Mouse (Mus musculus) left cerebral cortex, postnatal 4 days (tissue): ENCODE results near the gene H2-K1. TPM values are rescaled to one million over a fixed set of nuclear protein-coding genes. Genes with fewer than 3 reads are reported as not detected.

Experiments used
- DNase-seq: peaks from one replicate; pipeline ENCODE4 v3.0.0-alpha.2; 2022
- intact Hi-C: fragments of 180-260 bp; cut with DNase I; formaldehyde crosslinking; loops from one replicate; pipeline ENCODE4 v1.15.1; 2025
- total RNA-seq, 2 experiments: library from RNA; stranded (reverse); gene quantifications; 2 replicates each; pipeline ENCODE4 v1.2.3; 2021

H2-K1 gene
- 10 to 100 TPM in 1 of 2 experiments, 1 to 10 TPM in 1; 8.2 to 13.8 TPM for total RNA-seq

DNA sequence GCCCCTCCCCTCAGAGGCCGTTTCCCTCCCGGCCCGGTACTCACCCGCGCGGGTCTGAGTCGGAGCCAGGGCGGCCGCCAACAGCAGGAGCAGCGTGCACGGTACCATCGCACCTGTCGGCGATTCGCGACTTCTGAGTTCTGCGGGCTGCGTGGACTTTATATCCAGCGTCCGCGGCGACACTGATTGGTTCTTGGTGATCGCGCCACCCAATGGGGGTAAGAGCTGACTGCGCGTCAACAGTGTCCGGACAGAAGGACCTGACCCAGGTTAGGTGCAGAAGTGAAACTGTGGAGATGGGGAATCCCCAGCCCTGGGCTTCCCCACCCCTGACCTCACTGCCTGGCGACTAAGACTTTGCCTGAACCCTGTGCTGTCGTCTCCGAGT, at the start of gene H2-K1:
H2-K1 (minus strand) TSS at position 198 of the 388 bp plus-strand sequence.
- DNase-seq, result peak; percentile 60
- intact Hi-C loops, result no loop called here

- DNase-seq, result no peak
- intact Hi-C loops, result no loop called here
Measured at GRCm38 (mm10) chr17:34047404-34048050, 47.4 kb upstream of the H2-K1 start.

DNA sequence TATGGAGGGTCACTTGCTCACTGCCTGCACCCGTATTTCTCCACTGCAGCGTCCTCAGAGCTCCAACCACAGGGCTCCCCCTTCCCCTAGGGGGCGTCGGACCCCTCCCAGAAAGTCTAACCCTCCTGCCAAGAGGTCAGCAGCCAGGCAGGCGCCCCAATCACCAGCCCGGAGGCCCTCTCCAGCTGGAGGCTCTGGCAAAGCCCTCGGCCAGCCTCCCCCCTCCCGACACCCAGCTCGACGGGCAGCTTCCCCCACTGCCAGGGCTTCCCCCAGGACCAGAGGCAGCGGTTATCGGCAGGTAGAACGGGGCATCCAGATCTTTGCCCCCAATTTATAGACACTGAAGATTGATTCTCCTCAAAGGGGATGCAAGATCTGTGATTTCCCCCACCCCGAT, 45.8 kb upstream of the H2-K1 start:
- intact Hi-C loops, result no loop called here
- DNase-seq, result no peak

DNA sequence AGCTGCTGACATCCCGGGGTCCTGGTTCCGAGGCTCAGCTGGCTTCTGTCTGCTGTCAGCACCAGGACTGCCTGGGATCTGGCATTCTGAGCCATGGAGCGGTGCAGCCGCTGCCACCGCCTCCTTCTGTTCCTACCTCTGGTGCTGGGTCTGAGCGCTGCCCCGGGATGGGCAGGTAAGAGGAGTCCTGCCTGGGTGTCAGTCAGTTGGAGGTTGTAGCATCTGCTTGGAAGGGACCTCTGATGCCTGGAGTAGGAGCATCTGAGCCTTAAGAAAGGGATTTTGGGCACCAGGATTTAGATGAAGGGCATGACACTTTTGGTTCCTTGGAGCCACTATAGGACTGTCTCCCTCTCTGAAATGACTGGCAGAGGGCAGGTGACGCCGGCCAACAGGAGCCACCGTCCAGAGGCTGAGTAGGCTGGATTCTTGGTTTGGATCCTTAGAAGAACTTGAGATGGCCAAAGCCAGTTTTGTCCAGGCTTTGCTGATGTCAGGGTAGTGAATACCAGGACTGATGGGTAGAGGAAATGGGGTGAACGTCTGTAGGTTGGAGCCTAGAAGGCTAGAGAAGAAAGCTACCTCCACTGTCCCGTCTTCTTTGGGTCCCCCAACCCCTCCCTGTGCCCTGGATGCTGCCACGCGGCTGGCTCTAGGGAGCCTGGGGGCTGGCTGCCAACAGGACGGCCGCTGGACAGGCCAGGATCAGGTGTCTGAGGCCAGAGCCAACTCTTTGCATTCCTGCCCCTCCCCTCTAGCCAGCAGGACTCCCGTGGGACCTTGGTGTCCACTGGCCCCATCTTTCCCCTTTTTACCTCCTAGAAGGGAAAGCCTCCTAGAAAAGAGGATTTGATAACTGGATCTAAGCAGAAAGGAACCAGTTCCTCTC, 39.7 kb upstream of the H2-K1 start:
- peak; percentile 59 for DNase-seq
- intact Hi-C loops, result loop anchor here (5.0 kb wide), 1 partner anchor 77 kb away; the partner anchor contains the start of gene H2-DMa

GRCm38 (mm10) chr17:34038878-34039561, 38.9 kb upstream of the H2-K1 start, which contains the start of gene Col11a2:
Gene Col11a2 (plus strand): TSS chr17:34039437.
- intact Hi-C loops, result loop anchor here (5.0 kb wide), 1 partner anchor 78 kb away; the partner anchor contains the start of gene H2-DMa
- DNase-seq, result no peak

GRCm38 (mm10) chr17:34038440-34038839, 38.3 kb upstream of the H2-K1 start:
- intact Hi-C loops, result loop anchor here (5.0 kb wide), 1 partner anchor 79 kb away; the partner anchor contains the start of gene H2-DMa

DNA sequence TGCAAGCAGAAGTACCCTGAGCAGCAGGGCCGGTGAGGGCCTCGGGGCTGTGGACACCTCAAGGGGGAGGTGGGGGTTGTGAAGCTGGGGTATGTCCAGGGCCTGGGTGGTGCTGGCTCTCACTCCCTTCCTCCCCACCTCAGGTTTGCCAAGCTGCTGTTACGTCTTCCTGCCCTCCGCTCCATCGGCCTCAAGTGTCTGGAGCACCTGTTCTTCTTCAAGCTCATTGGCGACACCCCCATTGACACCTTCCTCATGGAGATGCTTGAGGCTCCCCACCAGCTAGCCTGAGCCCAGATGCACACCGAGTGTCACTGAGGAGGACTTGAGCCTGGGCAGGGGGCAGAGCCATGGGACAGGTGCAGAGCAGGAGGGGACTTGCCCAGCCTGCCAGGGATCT, 37.1 kb upstream of the H2-K1 start:
- DNase-seq, result no peak
- intact Hi-C loops, result loop anchor here (5.0 kb wide), 1 partner anchor 80 kb away; the partner anchor contains the start of gene H2-DMa

More at GRCm38 (mm10) chr17:34038440-34038839, 38.3 kb upstream of the H2-K1 start:
- DNase-seq, result peak; percentile 63

DNA sequence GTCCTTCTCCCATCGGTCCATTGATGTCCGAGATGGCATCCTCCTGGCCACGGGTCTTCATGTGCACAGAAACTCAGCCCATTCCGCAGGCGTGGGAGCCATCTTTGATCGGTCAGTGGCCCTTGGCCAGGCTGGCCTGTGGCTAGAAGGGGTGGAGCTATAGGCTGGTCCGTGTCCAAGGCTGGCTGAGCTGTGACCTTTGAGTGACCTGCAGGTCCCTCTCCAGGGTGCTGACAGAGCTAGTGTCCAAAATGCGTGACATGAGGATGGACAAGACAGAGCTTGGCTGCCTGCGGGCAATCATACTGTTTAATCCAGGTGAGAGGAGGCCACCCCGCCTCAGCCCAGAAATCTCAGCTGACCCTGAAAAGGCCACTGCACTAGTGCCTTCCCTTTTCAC, 36.5 kb upstream of the H2-K1 start:
- intact Hi-C loops, result loop anchor here (5.0 kb wide), 1 partner anchor 81 kb away; the partner anchor contains the start of gene H2-DMa
- DNase-seq, result no peak

DNA sequence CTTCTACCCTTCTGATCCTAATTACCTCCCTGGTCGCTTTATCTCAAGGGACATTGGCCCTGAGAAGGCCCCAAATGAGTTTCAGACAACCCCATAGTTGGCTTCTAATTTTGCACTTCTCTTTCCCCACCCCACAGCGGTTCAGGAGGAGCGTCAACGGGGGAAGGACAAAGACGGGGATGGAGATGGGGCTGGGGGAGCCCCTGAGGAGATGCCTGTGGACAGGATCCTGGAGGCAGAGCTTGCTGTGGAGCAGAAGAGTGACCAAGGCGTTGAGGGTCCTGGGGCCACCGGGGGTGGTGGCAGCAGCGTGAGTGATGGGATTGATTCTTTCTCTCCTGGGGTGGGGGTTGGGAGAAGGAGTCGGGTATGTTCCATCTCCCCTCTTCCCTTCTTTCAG, 35.4 kb upstream of the H2-K1 start:
- intact Hi-C loops, result loop anchor here (5.0 kb wide), 1 partner anchor 82 kb away; the partner anchor contains the start of gene H2-DMa

GRCm38 (mm10) chr17:34034064-34034463, 33.9 kb upstream of the H2-K1 start:
- intact Hi-C loops, result loop anchor here (5.0 kb wide), 1 partner anchor 563 kb away; the partner anchor contains the start of gene Ager
- peak; percentile 62 for DNase-seq

More for the DNA sequence above, 35.4 kb upstream of the H2-K1 start:
- DNase-seq, result no peak

GRCm38 (mm10) chr17:34033441-34033840, 33.3 kb upstream of the H2-K1 start:
- intact Hi-C loops, result loop anchor here (5.0 kb wide), 1 partner anchor 564 kb away; the partner anchor contains the start of gene Ager
- peak; percentile 38 for DNase-seq

DNA sequence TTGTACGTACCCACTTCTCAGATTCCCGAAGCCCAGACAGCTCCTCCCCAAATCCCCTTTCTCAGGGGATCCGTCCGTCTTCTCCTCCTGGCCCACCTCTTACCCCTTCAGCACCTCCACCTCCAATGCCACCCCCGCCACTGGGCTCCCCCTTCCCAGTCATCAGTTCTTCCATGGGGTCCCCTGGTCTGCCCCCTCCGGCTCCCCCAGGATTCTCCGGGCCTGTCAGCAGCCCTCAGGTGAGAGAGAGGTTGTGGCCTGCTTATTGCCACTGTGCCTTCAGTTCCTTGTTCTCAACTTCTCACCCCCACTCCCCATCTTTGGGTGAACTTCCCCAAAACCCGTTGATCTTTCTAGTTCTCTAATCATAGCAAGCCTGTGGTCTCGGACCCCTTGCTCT, 32.7 kb upstream of the H2-K1 start:
- intact Hi-C loops, result loop anchor here (5.0 kb wide), 1 partner anchor 564 kb away; the partner anchor contains the start of gene Ager
- peak; percentile 32 for DNase-seq

DNA sequence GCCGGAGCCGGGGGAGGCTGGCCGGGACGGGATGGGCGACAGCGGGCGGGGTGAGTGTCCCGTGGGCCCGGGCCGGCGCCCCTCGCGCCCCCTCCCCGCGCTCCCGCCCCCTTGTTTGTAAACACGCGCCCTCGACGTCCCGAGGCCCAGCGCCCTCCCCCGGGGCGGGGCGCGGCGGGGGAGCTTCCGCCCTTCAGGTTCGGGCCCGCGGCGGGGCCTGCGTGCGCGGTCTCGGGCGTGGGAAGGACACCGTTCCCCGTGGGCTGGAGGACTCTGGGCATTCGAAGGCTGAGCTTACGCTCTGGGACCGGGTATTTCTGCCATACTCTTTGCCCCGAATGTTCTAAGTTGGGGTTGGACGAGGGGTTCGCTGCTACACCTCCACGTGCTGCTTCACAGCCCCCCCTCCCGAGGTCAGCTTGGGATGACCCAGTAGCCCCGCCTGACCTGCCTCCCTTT, 32.1 kb upstream of the H2-K1 start:
- DNase-seq, result no peak

DNA sequence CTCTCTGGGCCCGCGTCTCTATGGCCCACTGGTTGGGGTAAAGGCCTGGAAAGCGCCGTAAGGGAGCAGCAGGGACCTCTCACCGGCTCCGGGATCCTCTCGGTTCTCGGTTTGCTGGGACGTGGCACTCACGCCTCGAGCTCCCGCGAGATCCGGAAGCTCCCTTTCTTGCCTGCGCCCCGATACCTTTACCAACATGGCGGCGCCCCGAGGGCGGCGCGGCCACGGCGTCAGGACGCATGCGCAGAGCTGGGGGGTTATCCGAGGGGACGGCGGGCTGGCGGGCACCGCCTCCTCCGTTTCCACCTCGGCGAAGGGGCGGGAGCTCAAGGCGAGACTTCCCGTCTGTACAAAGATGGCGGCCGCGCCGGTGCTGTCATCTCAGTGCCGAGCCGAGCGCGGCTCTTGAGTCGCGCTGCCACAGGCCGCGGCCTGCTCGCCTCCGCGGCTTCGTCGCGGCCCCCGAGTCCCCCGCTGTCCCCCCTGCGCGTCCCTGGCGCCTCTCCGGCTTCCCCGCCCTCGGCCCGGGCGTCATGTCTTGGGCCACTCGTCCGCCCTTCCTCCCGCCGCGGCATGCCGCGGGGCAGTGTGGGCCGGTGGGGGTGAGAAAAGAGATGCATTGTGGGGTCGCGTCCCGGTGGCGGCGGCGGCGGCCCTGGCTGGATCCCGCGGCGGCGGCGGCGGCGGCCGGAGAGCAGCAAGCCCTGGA, 31.5 kb upstream of the H2-K1 start, which contains the start of the genes Slc39a7 and Rxrb:
Slc39a7 (minus strand) TSS at position 218 of the 709 bp plus-strand sequence.
Rxrb (plus strand) TSS at position 348 of the 709 bp plus-strand sequence.
- intact Hi-C loops, result loop anchor here (5.0 kb wide), 1 partner anchor 566 kb away; the partner anchor contains the start of gene Ager
- DNase-seq, result peak; percentile 99

More for the DNA sequence above, 32.1 kb upstream of the H2-K1 start:
- intact Hi-C loops, result loop anchor here (5.0 kb wide), 1 partner anchor 565 kb away; the partner anchor contains the start of gene Ager

DNA sequence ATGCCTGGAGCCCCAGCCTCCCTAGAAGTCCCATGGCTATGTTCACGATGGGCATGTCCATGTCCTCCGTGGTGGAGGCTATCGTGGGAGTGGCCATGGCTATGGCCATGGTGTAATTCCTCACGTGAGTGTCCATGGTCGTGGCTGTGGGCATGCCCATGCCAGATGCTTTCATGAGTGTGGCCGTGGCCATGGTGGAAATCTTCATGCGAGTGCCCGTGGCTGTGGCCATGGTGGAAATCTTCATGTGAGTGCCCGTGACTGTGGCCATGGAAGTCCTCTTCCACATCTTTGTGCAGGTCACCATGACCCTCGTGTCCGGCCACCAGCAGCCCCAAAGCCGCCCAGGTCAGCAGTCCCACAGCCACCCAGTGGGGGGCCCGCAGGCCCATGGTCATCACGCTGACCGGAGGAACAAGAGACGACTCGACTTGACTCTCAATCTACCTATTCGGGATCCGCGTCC, 30.7 kb upstream of the H2-K1 start:
- intact Hi-C loops, result loop anchor here (5.0 kb wide), 1 partner anchor 566 kb away; the partner anchor contains the start of gene Ager
- no peak for DNase-seq

DNA sequence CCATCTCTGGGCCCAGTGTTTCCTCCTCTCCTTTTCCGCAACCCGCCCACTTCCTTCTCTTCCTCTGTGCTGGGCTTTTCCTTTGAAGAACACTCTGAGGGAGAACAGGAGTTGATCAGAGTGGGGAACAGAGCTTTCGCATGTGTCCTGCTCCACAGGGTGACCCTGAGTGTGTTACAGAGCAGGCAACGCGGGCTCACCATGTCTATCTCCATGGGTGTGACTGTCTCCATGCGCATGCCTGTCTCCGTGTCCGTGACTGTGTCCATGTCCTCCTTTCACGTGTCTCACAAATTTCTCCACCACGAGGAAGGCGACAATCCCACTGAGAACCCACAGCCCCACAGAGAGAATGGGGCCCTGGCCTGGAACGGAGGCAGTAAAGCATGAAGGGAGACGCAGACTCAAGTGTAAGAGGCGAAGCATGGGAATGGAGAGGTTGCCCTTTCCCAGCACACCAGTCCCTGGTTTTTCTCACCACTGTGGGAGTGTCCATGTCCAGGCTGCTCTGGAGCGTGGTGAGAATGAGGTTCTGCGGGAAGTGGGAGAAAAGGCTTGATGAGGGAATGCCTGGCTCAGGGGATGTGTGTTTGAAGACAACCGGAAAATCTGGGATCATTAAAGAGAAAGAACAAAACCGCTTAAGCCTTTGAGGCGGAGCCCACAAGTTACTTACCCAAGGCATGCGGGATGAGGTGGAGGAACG, 29.9 kb upstream of the H2-K1 start:
- DNase-seq, result no peak
- intact Hi-C loops, result loop anchor here (5.0 kb wide), 1 partner anchor 567 kb away; the partner anchor contains the start of gene Ager

- no peak for DNase-seq
- intact Hi-C loops, result no loop called here
Measured at GRCm38 (mm10) chr17:34029150-34029889, 29.2 kb upstream of the H2-K1 start.
